Mouse (Mus musculus) small intestine, adult 2 months (tissue): ENCODE measurements around the gene Bcl9.

Experiments used
- CTCF ChIP-seq: fragments of 200-500 bp; IDR thresholded peaks from 2 replicates; pipeline ENCODE4 v1.5.1; 2012; ENCODE audit warnings: low read depth, mild to moderate bottlenecking, control low read depth, inconsistent platforms, low read length, moderate library complexity, mixed read lengths; ENCODE audit not compliant: insufficient replicate concordance, insufficient read length; ENCODE audit errors: extremely low read depth
- POLR2A ChIP-seq: fragments of 200-500 bp; IDR thresholded peaks from 2 replicates; pipeline ENCODE4 v1.6.1; 2012; ENCODE audit warnings: low read depth, mild to moderate bottlenecking, control low read depth, inconsistent platforms, low read length, moderate library complexity

GRCm38 (mm10) chr3:97308440-97308839 lies 10.7 kb upstream of the Bcl9 start:
- TF ChIP-seq POLR2A (no peak), CTCF (no peak)
